Mouse (Mus musculus): ENCODE measurements around the gene C1qtnf2.
A peak's percentile ranks its signal among the peaks of the same experiment; 100 is the strongest.

The C1qtnf2 gene

GRCm38 (mm10) chr11:43474225-43474774, at the start of gene C1qtnf2:
C1qtnf2 (plus strand) TSS chr11:43474276.
- DNase-seq (ENCODE audit: extremely low read depth, low read depth, low spot score) = no peak

- no peak for DNase-seq (ENCODE audit: extremely low read depth, low read depth, low spot score)
These were observed 49.7 kb upstream of the C1qtnf2 start for GRCm38 (mm10) chr11:43424386-43424785.

DNA sequence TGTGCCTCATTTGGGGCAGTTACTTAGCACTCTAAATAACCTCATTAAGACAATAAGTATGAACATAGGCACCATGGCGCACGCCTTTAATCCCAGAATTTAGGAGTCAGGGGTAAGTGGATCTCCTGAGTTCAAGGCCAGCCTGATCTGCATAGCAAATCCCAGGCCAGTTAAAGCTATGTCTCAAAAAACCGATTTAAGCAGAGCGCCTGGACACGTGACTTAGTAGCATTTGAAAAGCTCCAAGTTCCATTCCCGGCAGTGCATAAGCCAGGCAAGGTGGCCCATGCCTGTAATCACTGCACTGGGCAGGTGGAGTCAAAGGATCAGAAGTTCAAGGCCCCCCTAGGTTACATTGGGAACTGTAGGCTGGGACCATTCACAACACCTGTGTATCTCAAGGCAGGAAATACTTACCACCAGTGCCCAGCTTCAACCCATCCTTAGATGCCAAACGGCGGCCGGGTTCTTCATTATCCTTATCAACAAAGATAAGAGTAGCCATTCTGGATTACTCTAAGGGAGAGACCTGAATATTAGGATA, 48.8 kb upstream of the C1qtnf2 start:
- DNase-seq (ENCODE audit: extremely low read depth, low read depth, low spot score) = no peak

DNA sequence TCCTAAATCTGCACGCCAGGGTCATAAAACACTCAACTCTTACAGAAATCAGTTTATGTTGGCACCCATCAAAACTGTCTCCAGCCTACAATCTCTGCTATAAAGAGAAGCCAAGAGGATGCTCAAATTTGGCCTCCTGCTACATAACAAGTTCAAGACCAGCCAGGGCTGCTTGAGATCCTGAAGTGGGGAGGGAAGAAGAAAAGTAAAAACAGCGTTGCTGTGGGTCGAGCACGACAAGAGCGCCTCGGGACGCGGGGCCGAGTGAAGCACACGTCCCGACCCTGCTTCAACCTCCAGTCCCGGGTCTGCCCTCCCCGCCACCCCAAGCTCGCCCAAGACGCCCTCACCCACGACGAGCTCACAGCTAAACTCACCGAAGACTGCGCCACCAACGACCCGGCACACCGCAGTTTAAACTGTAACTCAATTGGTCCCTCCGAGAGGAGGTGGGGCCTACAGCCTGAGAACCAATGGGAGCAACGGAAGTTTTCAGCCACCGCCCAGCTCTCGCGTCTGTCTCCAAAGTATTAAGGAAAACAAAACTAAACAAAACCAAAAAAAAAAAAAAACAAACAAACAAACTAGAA, 48.2 kb upstream of the C1qtnf2 start, which contains the start of gene Pttg1:
Gene Pttg1, minus strand, starts transcription at position 428 of the 590 bp plus-strand sequence.
- DNase-seq (ENCODE audit: extremely low read depth, low read depth, low spot score) = peak; percentile 55

DNA sequence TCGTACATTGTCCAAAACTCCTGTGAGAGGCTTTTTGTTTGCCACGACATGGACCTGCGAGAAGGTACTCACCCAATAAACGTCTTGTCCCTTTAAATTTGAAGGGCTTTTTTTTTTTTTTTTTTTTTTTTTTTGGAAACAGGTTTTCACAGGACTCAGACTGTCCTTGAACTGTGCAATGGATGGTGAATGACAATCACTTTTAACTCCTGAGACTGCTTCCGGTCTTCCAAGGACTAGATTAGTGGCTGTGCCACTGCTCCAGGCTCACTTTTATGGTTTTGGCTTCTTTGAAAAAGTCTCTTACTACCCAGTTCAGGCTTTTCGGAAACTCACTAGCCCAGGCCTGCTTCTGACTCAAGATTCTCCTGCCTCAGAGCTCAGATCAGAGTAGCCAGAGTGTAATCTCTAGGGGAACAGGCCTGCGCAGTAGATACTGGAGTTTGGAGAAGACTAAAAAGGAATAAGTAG, 47.6 kb upstream of the C1qtnf2 start:
- DNase-seq (ENCODE audit: extremely low read depth, low read depth, low spot score) = peak; percentile 30

GRCm38 (mm10) chr11:43433254-43434023, 40.6 kb upstream of the C1qtnf2 start, which contains the start of gene Slu7:
Slu7 (plus strand) TSS chr11:43433744.
- no peak for DNase-seq (ENCODE audit: extremely low read depth, low read depth, low spot score)

DNA sequence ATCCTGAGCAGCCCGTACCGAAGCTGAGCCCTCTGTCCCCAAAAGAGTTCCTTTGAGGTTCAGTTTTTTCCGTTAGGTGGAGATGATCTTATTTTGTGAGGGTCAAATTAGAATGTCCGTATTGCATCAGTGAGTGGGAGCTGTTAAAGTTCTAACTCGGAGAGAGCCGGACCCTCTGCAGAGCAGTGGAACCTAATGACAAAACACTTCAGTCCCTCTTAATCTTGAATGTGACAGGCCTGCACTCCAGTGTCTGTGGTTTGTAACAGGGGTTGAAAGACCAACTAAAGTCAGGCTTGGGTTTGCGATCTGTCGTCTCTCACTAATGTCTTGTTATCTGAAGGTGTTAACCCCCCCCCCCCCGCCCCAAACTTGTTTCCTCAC, 40.1 kb upstream of the C1qtnf2 start:
- no peak for DNase-seq (ENCODE audit: extremely low read depth, low read depth, low spot score)

- DNase-seq (ENCODE audit: extremely low read depth, low read depth, low spot score) = no peak
These were observed 33.0 kb upstream of the C1qtnf2 start for GRCm38 (mm10) chr11:43441121-43441520.

GRCm38 (mm10) chr11:43443183-43443582, 30.9 kb upstream of the C1qtnf2 start:
- DNase-seq (ENCODE audit: extremely low read depth, low read depth, low spot score) = no peak

GRCm38 (mm10) chr11:43449916-43450315, 24.2 kb upstream of the C1qtnf2 start:
- no peak for DNase-seq (ENCODE audit: extremely low read depth, low read depth, low spot score)

GRCm38 (mm10) chr11:43451322-43451721, 22.8 kb upstream of the C1qtnf2 start:
- DNase-seq (ENCODE audit: extremely low read depth, low read depth, low spot score) = no peak

DNA sequence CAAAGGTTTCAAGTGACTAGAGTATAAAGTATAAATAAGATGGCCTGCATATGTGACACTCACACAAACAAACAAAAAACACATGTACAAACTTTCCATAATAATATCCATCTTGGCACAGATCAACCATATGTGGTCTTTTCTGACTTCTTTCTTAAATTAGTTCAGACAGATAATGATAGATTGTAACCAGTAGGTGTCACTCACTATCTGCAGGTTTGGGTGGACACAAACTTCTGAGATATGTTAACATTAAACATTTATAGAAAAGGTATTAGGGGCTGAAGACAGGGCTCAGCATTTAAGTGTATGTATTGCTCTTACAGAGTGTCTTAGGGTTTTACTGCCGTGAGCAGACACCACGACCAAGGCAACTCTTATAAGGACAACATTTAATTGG, 21.8 kb upstream of the C1qtnf2 start:
- no peak for DNase-seq (ENCODE audit: extremely low read depth, low read depth, low spot score)

DNA sequence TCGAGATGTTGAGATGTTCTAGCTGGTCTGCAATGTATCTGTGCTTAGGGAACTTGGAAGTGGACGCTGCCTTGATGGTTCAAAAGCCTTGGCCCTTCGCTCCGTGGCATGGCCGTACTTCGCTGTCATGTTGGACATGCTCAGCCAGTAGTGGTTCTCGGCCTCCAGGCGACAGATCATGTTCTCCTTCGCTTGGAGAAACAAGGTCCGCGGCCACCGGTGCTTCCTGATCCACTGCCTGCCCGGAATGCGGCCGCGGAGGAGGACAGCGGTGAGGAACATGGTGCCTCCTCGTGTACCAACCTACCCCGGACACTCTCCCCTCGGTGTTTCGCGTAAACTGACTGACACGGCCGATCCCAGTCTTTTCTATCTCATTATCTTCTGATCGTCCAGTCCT, 10.9 kb upstream of the C1qtnf2 start:
- DNase-seq (ENCODE audit: extremely low read depth, low read depth, low spot score) = no peak

DNA sequence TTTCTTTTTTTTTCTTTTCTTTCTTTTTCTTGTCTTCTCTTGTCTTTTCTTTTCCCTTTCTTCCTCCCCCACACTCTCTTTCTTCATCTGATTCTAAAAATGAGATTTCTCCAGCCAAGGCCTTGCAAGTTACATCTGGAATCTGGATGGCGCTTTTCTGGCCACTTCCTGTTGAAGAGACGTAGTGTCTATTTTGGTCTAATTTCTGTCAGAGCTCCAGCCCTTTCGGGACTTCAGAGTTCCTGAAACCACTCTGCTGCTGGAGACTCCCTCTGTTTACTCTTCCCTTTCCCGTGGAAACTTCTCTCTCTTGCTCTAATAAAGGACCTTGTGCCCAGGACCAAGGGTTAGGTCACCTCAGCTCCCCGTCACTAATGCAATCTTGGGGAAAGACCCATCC, 4.0 kb upstream of the C1qtnf2 start:
- no peak for DNase-seq (ENCODE audit: extremely low read depth, low read depth, low spot score)

DNA sequence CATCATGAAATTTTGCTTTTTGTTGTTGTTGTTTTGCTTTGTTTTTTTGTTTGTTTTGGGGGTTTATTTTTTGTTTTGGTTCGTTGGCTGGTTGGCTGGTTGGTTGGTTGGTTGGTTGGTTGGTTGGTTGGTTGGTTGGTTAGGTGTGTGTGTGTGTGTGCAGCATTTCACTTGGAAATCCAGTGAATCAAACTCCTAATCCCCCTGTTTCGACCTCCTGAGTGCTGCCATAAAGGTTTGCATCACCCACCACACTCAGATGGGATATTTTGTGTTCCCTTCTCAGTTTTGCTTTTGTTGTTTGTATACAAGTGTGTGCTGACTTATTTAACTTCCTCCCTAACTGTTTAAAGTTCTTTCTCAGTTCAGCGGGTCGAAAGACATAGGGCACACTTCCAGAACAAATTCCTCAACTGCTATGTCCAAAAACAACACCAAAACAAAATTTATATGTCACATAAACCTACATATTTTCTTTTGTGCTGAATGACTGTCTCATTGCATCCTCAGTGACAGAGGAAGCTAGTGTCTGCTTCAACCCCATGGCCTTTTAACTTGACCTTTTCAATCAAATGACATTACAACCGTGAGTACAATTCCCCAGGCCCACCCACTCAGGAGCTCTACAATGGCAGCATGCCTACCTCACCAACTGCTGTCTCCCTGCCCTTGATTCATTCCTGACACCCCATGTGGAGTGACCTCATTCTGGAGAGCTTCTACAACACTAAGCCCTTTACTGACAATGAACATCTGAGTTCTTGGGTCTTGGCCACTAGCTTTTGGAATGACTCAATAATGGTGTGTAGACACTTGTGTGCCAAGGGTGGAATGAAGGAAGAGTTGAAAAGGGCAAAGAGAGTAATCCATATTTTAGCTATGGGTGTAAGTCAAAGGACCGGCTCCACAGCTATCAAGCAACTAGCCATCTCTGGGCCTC, 2.9 kb upstream of the C1qtnf2 start:
- DNase-seq (ENCODE audit: extremely low read depth, low read depth, low spot score) = no peak

- DNase-seq (ENCODE audit: extremely low read depth, low read depth, low spot score) = no peak
These were observed 961 bp upstream of the C1qtnf2 start for GRCm38 (mm10) chr11:43473115-43473514.

GRCm38 (mm10) chr11:43473635-43474224, 346 bp upstream of the C1qtnf2 start:
- DNase-seq (ENCODE audit: extremely low read depth, low read depth, low spot score) = no peak

DNA sequence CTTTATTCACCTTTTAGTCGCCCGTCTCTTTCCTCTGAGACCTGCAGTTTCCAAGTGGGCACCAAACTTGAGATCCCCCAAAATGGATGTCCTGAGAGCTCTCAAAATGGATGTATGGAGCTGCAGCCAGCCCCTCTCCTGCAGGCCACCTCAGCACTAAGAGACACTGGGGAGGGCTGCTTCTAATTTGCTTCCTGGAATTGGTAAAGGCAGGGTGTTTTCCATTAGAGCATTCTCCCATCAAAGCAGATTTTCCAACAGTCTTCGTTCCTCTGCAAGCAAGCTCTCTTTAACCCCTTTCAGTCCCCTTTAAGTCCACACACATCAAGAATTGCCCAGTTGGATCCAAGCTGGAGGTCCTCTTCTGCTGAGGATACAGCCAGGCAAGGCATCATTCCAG, 5.3 kb downstream of the C1qtnf2 start:
- DNase-seq (ENCODE audit: extremely low read depth, low read depth, low spot score) = no peak

- DNase-seq (ENCODE audit: extremely low read depth, low read depth, low spot score) = no peak
These were observed 6.5 kb downstream of the C1qtnf2 start for GRCm38 (mm10) chr11:43480561-43480960.
